Mouse (Mus musculus) naive thymus-derived CD4-positive, alpha-beta T cell, adult 2 months (primary cell): ENCODE results near the gene Med12l.
A peak's percentile ranks its signal among the peaks of the same experiment; 100 is the strongest.

ENCODE experiments used
- DNase-seq: peaks from one replicate; pipeline ENCODE4 v3.0.0-alpha.2; 2011; ENCODE audit warnings: low read depth

The Med12l gene

GRCm38 (mm10) chr3:59248031-59248430, 242.4 kb downstream of the Med12l start:
- no peak for DNase-seq

- DNase-seq: no peak
Observed at GRCm38 (mm10) chr3:59250454-59250853, 244.8 kb downstream of the Med12l start.

GRCm38 (mm10) chr3:59257740-59258664, 252.4 kb downstream of the Med12l start:
- peak; percentile 59 for DNase-seq

GRCm38 (mm10) chr3:59260745-59261144, 255.1 kb downstream of the Med12l start:
- peak; percentile 83 for DNase-seq

- peak; percentile 66 for DNase-seq
Observed at GRCm38 (mm10) chr3:59261709-59262472, 256.3 kb downstream of the Med12l start.

GRCm38 (mm10) chr3:59262704-59263103, 257.1 kb downstream of the Med12l start, which contains the start of gene P2ry12:
Gene P2ry12, minus strand, starts transcription at chr3:59262871.
- DNase-seq: peak; percentile 37

- no peak for DNase-seq
Observed at GRCm38 (mm10) chr3:59263417-59263816, 257.8 kb downstream of the Med12l start.

- peak; percentile 19 for DNase-seq
Observed at GRCm38 (mm10) chr3:59263988-59264387, 258.4 kb downstream of the Med12l start.

- DNase-seq: no peak
Observed at GRCm38 (mm10) chr3:59270811-59271210, 265.2 kb downstream of the Med12l start.

GRCm38 (mm10) chr3:59277502-59278253, 272.1 kb downstream of the Med12l start:
- peak; percentile 48 for DNase-seq

GRCm38 (mm10) chr3:59278254-59278533, 272.6 kb downstream of the Med12l start:
- DNase-seq: no peak

- DNase-seq: no peak
Observed at GRCm38 (mm10) chr3:59278620-59279019, 273.0 kb downstream of the Med12l start.

GRCm38 (mm10) chr3:59290551-59290950, 284.9 kb downstream of the Med12l start:
- no peak for DNase-seq

GRCm38 (mm10) chr3:59293437-59294199, 288.0 kb downstream of the Med12l start:
- no peak for DNase-seq

GRCm38 (mm10) chr3:59295699-59296562, 290.3 kb downstream of the Med12l start:
- no peak for DNase-seq

- DNase-seq: no peak
Observed at GRCm38 (mm10) chr3:59296563-59297130, 291.0 kb downstream of the Med12l start.

GRCm38 (mm10) chr3:59297653-59298052, 292.0 kb downstream of the Med12l start:
- no peak for DNase-seq

GRCm38 (mm10) chr3:59304944-59305343, 299.3 kb downstream of the Med12l start:
- no peak for DNase-seq

GRCm38 (mm10) chr3:59305518-59305917, 299.9 kb downstream of the Med12l start:
- DNase-seq: no peak

- DNase-seq: no peak
Observed at GRCm38 (mm10) chr3:59312610-59313009, 307.0 kb downstream of the Med12l start.
